Mouse (Mus musculus) gastrocnemius, postnatal 36 days (tissue): ENCODE data around the gene Arg1. TPM values are rescaled to one million over a fixed set of nuclear protein-coding genes. Genes with fewer than 3 reads are reported as not detected.

ENCODE experiments used
- DNase-seq, 2 experiments: peaks; one replicate each; pipeline ENCODE4 v3.0.0; 2022
- intact Hi-C: fragments of 180-260 bp; cut with DNase I; formaldehyde crosslinking; loops from one replicate; pipeline ENCODE4 v1.15.1; 2025
- long read RNA-seq, 2 experiments: library from polyadenylated mRNA; stranded (forward); transcript quantifications; one replicate each; pipeline ENCODE4 v2.0.0; 2021
- total RNA-seq, 2 experiments: library from RNA; stranded (reverse); gene quantifications; 2 replicates each; pipeline ENCODE4 v1.2.3; 2021

Arg1 gene
- total RNA-seq: not detected
- long read RNA-seq, experiment 1: 0 reads
- long read RNA-seq, experiment 2: 0 reads

DNA sequence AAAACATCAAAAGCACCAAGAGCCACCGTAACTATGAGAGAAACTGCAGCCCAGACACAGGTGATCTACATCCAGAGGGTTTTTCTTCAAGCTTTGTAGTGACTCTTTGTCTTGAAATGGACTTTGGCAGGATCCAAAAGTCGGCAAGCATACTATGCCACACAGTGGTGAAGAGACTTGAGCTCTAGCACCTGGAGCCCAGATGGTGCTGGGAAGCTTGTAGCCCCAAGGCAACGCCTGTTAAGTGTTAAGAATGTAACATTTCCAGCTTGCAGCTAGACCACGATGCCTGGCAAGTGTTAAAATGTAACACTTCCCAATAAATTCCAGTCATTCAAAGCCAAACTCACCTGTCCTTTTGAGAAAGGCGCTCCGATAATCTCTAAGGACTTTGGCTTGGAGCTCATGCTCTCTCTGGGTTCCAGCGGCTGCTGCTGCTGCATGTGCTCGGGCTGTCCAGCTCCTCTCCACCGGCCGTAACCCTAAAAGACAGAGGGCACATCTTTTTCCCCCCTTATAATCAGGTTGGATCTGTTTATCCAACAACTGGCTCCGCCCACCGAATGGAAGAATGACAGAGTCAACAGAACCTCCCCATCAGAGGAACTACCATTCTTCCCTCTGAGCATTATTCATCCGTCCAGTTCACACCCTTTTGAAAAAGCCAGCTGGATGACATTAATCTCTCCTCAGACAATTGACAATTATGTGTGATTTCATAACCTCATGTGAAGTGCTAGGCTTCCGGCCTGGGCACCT, at the start of gene Arg1:
TSS of gene Arg1 (minus strand) at position 523 of the 759 bp plus-strand sequence.
- no peak for DNase-seq
- intact Hi-C loops: no loop called here

- DNase-seq: no peak
- intact Hi-C loops: no loop called here
These were observed 46.7 kb upstream of the Arg1 start for GRCm38 (mm10) chr10:24973845-24974514.

DNA sequence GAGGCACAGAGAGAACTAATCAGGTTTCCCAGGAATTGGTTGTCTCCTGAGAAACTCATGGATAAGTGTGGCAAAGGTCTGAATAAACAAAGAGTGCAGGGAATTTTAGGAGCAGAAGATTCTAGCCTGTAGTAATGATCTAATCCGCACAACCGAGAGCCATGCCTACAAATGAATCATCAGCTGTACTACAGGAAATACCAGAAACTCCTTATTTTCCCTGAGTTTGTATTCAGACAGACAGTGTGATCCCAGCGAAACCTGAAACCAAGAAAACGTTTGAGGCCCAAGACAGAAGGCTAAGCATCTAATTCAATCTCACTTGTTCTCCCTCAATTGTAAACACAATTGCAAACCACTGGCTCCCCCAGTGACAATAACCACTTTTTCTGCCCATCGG, 46.1 kb upstream of the Arg1 start:
- intact Hi-C loops: no loop called here
- no peak for DNase-seq

- no peak for DNase-seq
- intact Hi-C loops: no loop called here
These were observed 45.6 kb upstream of the Arg1 start for GRCm38 (mm10) chr10:24972923-24973322.

GRCm38 (mm10) chr10:24965821-24966550, 38.7 kb upstream of the Arg1 start:
- intact Hi-C loops: no loop called here
- no peak for DNase-seq

- intact Hi-C loops: loop anchor here (2.0 to 5.0 kb wide), 2 partner anchors 259 to 275 kb away; no protein-coding TSS in a partner anchor
- DNase-seq: no peak
These were observed 34.6 kb upstream of the Arg1 start for GRCm38 (mm10) chr10:24961889-24962288.

DNA sequence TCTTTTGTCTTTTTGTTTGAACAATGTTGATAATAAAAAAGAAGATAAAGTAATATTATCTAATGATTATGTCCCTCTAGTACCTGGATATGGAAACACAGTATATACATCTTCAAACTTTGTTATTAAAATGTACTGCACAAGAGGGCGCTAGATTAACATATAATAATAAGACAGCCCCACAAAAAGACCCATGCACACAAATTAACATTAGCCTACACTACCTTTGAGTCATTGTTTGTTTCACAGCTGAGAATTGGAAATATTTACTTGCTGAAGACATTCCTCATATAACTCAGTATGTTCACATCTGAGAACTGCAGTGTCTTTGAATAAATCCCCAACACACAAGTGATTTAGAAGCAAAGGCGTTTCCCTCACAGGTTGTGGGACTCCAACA, 33.8 kb upstream of the Arg1 start:
- intact Hi-C loops: loop anchor here (2.0 to 5.0 kb wide), 2 partner anchors 260 to 276 kb away; no protein-coding TSS in a partner anchor

GRCm38 (mm10) chr10:24959043-24959916, 32.0 kb upstream of the Arg1 start:
- DNase-seq: no peak
- intact Hi-C loops: no loop called here

More for the DNA sequence above, 33.8 kb upstream of the Arg1 start:
- DNase-seq: no peak

DNA sequence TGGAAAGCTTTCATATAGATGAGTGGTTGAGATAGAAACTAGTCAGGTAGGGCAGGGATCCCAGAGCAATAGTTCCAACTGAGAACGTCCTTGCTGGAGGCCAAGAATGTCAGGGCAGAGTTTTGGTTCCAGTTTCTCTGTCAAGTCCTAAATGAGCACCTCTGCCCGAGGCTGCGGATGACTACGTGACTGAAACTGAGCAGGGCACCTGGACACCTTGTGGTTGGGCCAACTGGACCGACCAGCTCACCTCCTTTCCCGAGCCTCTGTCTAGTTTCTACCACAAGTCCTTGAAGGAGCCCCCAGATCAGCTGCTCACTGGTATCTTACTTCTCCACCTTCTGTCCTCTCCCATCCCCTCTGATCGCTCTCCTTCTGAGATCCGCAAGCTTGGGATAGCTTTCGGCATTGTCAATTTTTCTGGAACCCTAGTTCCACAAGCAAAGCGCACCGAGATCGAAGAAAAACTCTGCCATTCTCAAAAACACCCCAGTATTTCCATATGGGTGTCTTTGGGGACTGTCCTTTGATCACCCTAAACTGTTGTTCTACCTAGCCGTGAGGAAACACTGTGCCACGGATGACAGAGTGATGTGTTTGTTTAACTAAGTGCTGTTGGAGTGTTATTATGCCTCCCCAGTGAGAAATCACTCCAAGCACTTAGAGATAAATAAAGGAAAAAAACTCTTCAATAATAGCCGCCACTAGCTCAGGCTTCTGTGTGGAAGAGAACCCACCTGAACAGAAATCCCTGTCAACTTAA, 31.2 kb upstream of the Arg1 start:
- no peak for DNase-seq
- intact Hi-C loops: no loop called here

GRCm38 (mm10) chr10:24953876-24954275, 26.6 kb upstream of the Arg1 start:
- intact Hi-C loops: no loop called here
- DNase-seq: no peak

DNA sequence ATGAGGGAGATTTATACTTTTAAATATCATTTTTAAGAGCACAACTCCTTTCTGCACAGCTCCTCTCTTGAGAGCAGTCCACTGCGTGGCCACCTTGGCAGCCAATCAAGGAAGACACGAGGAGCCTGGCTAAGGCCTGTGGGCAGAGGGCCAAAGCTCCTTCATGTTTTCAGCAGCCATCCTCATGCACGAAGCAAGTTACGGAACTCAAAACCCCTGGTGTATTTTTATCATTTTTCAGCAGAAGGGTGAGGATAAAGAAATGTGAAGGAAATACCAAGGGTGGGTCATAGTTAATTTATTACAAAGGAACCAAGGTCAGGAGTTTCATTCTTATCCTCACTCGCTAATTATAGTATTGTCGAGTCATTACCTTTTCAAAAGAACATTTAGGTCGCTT, 25.3 kb upstream of the Arg1 start:
- DNase-seq: peak in 1 of 2 experiments; percentile 20
- intact Hi-C loops: no loop called here

GRCm38 (mm10) chr10:24951575-24951974, 24.3 kb upstream of the Arg1 start:
- intact Hi-C loops: no loop called here
- no peak for DNase-seq

GRCm38 (mm10) chr10:24950223-24950622, 22.9 kb upstream of the Arg1 start:
- intact Hi-C loops: no loop called here
- DNase-seq: no peak

DNA sequence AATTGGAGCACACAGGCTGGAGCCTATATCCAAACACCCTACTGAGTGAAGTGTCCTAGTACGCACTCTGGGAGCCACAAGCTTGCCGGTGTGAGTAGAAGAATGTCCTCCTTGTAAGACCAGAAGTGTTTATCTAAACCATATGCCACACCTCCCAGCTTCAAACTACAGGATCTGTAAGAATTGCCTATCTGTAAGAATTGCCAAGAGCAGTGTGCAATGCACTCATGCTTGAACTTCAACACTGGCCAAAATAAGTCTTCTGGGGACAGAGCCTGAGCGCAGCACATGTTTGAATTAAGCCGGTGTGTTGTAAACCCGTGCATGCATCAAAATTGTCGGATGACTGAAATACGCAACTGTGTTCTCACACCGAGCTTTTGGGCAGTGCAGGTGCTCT, 21.0 kb upstream of the Arg1 start:
- no peak for DNase-seq
- intact Hi-C loops: no loop called here

DNA sequence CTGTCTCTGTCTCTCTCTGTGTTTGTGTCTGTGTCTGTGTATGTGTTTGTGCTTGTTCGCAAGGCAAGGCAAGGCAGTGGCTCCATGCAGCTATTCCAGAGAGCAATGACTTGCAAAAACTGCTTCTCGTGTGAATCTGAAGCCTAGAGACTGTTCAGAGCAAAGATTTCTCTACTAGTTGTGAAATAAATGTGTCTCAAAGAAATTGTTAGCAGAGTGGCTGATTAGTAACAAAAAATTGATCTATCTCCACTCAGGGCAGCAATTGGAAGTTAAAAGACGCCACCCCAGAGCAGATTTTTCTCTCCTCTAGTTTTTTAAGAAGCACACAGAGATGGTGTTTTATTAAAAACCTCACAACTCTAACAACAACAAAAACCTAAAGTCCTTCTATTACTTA, 20.6 kb upstream of the Arg1 start:
- no peak for DNase-seq
- intact Hi-C loops: no loop called here

DNA sequence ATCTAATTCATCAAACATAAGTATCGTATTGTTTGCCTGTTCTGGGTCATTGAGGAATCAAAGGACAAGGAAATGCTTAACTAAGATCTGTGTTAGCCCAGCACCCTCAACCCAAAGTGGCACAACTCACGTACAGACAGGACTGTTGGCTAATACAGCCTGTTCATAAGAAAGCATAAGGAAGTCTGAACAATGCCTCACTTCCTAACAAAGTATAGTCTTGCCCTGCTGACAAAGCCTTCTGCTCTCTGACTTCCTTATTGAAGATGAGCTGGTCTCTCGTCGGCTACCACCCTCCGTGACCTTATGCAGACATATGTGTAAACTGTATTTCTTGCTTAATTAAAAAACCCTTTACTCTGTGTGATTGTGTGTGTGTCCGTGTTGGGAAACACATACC, 2.9 kb upstream of the Arg1 start:
- intact Hi-C loops: no loop called here
- no peak for DNase-seq

DNA sequence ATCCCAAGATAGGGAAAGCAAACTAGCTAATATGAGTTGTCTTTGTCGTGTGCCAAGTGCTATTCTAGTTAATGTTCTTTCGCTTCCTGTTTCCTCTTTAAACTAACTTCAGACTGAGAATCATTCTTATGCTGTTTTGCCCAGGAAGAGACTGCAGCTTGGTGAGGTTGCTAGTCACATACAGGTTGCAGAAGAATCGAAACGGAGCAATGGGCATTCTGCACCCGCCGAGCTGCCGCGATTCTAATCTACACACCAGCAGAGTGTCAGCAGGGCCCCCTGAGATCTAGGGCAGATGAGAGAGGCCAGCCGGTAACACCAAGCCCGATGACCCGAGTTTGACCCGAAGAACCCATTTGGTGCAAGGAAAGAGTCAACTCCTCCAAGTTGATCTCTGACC, 788 bp upstream of the Arg1 start:
- intact Hi-C loops: no loop called here
- no peak for DNase-seq

DNA sequence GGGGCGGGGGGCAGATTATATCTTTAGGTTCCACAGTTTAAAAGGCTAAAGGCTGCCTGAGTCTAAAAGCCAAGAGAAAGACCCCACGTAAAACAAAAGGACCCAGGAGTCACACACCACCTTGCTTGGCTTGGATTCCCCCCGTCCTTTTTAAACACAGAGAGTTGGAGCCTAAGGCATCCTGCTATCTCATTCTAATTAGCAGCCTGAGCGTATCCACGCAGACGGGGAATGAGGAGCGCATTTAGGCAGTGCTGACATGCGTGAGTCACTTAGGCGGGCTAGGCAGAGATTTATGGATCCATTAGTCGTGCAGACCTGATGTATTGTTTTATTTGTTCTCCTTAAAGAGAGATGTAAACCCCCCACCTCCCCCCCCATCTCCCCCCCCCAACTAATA, 904 bp downstream of the Arg1 start:
- intact Hi-C loops: no loop called here
- DNase-seq: no peak

GRCm38 (mm10) chr10:24924296-24924695, 3.0 kb downstream of the Arg1 start:
- DNase-seq: no peak
- intact Hi-C loops: no loop called here

- no peak for DNase-seq
These were observed 4.3 kb downstream of the Arg1 start for GRCm38 (mm10) chr10:24922977-24923376.

More at GRCm38 (mm10) chr10:24922977-24923376, 4.3 kb downstream of the Arg1 start:
- intact Hi-C loops: no loop called here
